13 mouse cellular contexts compared by ENCODE assay signal in genomic region chr9:101938066-101938465, GRCm38 (mm10).
"Had no signal": no experiment of that assay in that cellular context is flagged by ENCODE, and none has a peak within 500 bp of the region (broad histone marks: within the 10 kb centered on the region; RNA-seq: fewer than 3 reads in every experiment).

No protein-coding gene starts in this region.

- DNase-seq: kidney, adult 9 months; kidney, postnatal 14 days; kidney, postnatal 4 days; liver, embryonic 13.5 days; lung, adult 2 months; lung, postnatal 14 days; lung, postnatal 4 days; right cerebral cortex, adult 18-20 months; right cerebral cortex, postnatal 14 days; right cerebral cortex, postnatal 4 days; thymus, adult 2 months; thymus, postnatal 14 days; thymus, postnatal 4 days had no signal
